Mouse (Mus musculus): ENCODE data around the gene Anp32b.

Gene Anp32b

GRCm38 (mm10) chr4:46450519-46451131, at the start of gene Anp32b:
TSS of gene Anp32b (plus strand) at chr4:46450902.
- DNase-seq (ENCODE audit: extremely low read depth, low read depth, low spot score), result no peak

GRCm38 (mm10) chr4:46404042-46404795, 46.5 kb upstream of the Anp32b start:
- DNase-seq (ENCODE audit: extremely low read depth, low read depth, low spot score), result no peak

- no peak for DNase-seq (ENCODE audit: extremely low read depth, low read depth, low spot score)
Measured at GRCm38 (mm10) chr4:46406966-46407703, 43.6 kb upstream of the Anp32b start.

- no peak for DNase-seq (ENCODE audit: extremely low read depth, low read depth, low spot score)
Measured at GRCm38 (mm10) chr4:46410677-46411076, 40.0 kb upstream of the Anp32b start.

- no peak for DNase-seq (ENCODE audit: extremely low read depth, low read depth, low spot score)
Measured at GRCm38 (mm10) chr4:46411489-46411888, 39.2 kb upstream of the Anp32b start.

GRCm38 (mm10) chr4:46412113-46412512, 38.6 kb upstream of the Anp32b start:
- DNase-seq (ENCODE audit: extremely low read depth, low read depth, low spot score), result no peak

- no peak for DNase-seq (ENCODE audit: extremely low read depth, low read depth, low spot score)
Measured at GRCm38 (mm10) chr4:46413406-46413805, 37.3 kb upstream of the Anp32b start, which contains the start of gene Hemgn. TSS of gene Hemgn (minus strand) at chr4:46413506.

GRCm38 (mm10) chr4:46417491-46417890, 33.2 kb upstream of the Anp32b start:
- DNase-seq (ENCODE audit: extremely low read depth, low read depth, low spot score), result no peak

GRCm38 (mm10) chr4:46418851-46419250, 31.9 kb upstream of the Anp32b start:
- no peak for DNase-seq (ENCODE audit: extremely low read depth, low read depth, low spot score)

GRCm38 (mm10) chr4:46422625-46423024, 28.1 kb upstream of the Anp32b start:
- DNase-seq (ENCODE audit: extremely low read depth, low read depth, low spot score), result no peak

GRCm38 (mm10) chr4:46428903-46429499, 21.7 kb upstream of the Anp32b start:
- no peak for DNase-seq (ENCODE audit: extremely low read depth, low read depth, low spot score)

- DNase-seq (ENCODE audit: extremely low read depth, low read depth, low spot score), result no peak
Measured at GRCm38 (mm10) chr4:46432339-46433036, 18.2 kb upstream of the Anp32b start.

GRCm38 (mm10) chr4:46442501-46442900, 8.2 kb upstream of the Anp32b start:
- no peak for DNase-seq (ENCODE audit: extremely low read depth, low read depth, low spot score)

GRCm38 (mm10) chr4:46445237-46445945, 5.3 kb upstream of the Anp32b start:
- no peak for DNase-seq (ENCODE audit: extremely low read depth, low read depth, low spot score)

- DNase-seq (ENCODE audit: extremely low read depth, low read depth, low spot score), result no peak
Measured at GRCm38 (mm10) chr4:46447461-46447860, 3.2 kb upstream of the Anp32b start.

GRCm38 (mm10) chr4:46448886-46449285, 1.8 kb upstream of the Anp32b start:
- no peak for DNase-seq (ENCODE audit: extremely low read depth, low read depth, low spot score)

GRCm38 (mm10) chr4:46450020-46450518, 633 bp upstream of the Anp32b start:
- no peak for DNase-seq (ENCODE audit: extremely low read depth, low read depth, low spot score)

- DNase-seq (ENCODE audit: extremely low read depth, low read depth, low spot score), result no peak
Measured at GRCm38 (mm10) chr4:46451240-46451757, 597 bp downstream of the Anp32b start.

- DNase-seq (ENCODE audit: extremely low read depth, low read depth, low spot score), result no peak
Measured at GRCm38 (mm10) chr4:46451758-46452480, 1.2 kb downstream of the Anp32b start.
